13 mouse cellular contexts compared by ENCODE assay signal in the genomic region with DNA sequence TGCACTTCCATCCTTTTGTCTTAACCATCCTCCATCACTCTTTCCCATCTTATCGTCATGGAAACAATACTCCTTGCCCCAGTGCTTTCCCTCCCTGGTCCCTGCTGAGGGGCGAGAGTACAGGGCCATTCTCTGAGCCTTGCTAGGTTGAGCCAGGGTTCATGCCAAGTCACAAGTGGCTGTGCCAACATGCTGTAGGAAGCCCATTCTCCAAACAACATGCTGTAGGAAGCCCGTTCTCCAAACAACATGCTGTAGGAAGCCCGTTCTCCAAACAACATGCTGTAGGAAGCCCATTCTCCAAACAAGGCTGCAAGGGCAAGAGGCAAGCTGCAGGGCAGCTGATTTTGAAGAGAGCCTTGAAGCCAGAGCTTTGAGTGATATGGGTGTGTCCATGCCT. TPM values are rescaled to one million over a fixed set of nuclear protein-coding genes. Genes with fewer than 3 reads are reported as not detected.
"Had no signal": no experiment of that assay in that cellular context is flagged by ENCODE, and none has a peak within 500 bp of the region (broad histone marks: within the 10 kb centered on the region; RNA-seq: fewer than 3 reads in every experiment).

No protein-coding gene starts in this region.

- H3K9me3 ChIP-seq: liver, embryonic 15.5 days; megakaryocyte, embryonic 14.5 days; midbrain, embryonic 12.5 days; stomach, embryonic 15.5 days had no signal

- DNase-seq: kidney, adult 8-10 months; kidney, postnatal 36 days; left cerebral cortex, postnatal 4 days; right cerebral cortex, adult 18-20 months; thymus, adult 2 months; thymus, postnatal 25 days had no signal

- H3K27me3 ChIP-seq: stomach, embryonic 15.5 days had no signal

- H3K36me3 ChIP-seq: liver, embryonic 15.5 days; midbrain, embryonic 12.5 days; stomach, embryonic 15.5 days had no signal

- H3K4me3 ChIP-seq: liver, embryonic 15.5 days; megakaryocyte, embryonic 14.5 days; midbrain, embryonic 12.5 days; stomach, embryonic 15.5 days had no signal

- H3K27ac ChIP-seq: kidney, postnatal 0 days; liver, embryonic 15.5 days; macrophage; midbrain, embryonic 12.5 days; stomach, embryonic 15.5 days had no signal

RNA-seq across cellular contexts. Expression of a gene that starts 38.3 kb away (rescaled TPM):
- polyA plus RNA-seq: inflammation-experienced regulatory T-cells, adult 6 months had no signal
